Mouse (Mus musculus): ENCODE data around the gene Lamtor2. TPM values are rescaled to one million over a fixed set of nuclear protein-coding genes. Genes with fewer than 3 reads are reported as not detected.

Gene Lamtor2
- polyA plus RNA-seq, 1 experiment from 2014 or later: 174 TPM

- Histone ChIP-seq H3K4me1 (peaks cover 81% of the 10 kb centered on the region), H3K36me3 (replicated peaks) (peaks cover 70% of the 10 kb centered on the region), H3K27me3 (ENCODE audit: poor library complexity, severe bottlenecking) (no peaks in the 10 kb centered on the region), H3K9me3 (no peaks in the 10 kb centered on the region), H3K27ac (peak overlapping the region; percentile 99), H3K4me3 (peak overlapping the region; percentile 93)
- 9% methylated on average over 64 of the region's 64 CpGs for WGBS
- DNase-seq (ENCODE audit: extremely low spot score, low spot score): peak; percentile 75
These were observed 16.6 kb downstream of the Lamtor2 start for GRCm38 (mm10) chr3:88536103-88536930.

GRCm38 (mm10) chr3:88535527-88535926 is 17.3 kb downstream of the Lamtor2 start:
- Histone ChIP-seq H3K9me3 (no peaks in the 10 kb centered on the region), H3K4me3 (peak overlapping the region; percentile 93), H3K27me3 (ENCODE audit: poor library complexity, severe bottlenecking) (no peaks in the 10 kb centered on the region), H3K36me3 (replicated peaks) (peaks cover 62% of the 10 kb centered on the region), H3K27ac (peak overlapping the region; percentile 99), H3K4me1 (peaks cover 81% of the 10 kb centered on the region)
- 43% methylated on average over 4 of the region's 4 CpGs for WGBS
- DNase-seq (ENCODE audit: extremely low spot score, low spot score): no peak

GRCm38 (mm10) chr3:88535005-88535404 is 17.9 kb downstream of the Lamtor2 start:
- Histone ChIP-seq H3K27me3 (ENCODE audit: poor library complexity, severe bottlenecking) (no peaks in the 10 kb centered on the region), H3K4me3 (peak overlapping the region; percentile 93), H3K4me1 (peaks cover 81% of the 10 kb centered on the region), H3K9me3 (no peaks in the 10 kb centered on the region), H3K27ac (peak overlapping the region; percentile 99), H3K36me3 (replicated peaks) (peaks cover 57% of the 10 kb centered on the region)
- WGBS: 10% methylated on average over 3 of the region's 3 CpGs
- no peak for DNase-seq (ENCODE audit: extremely low spot score, low spot score)

GRCm38 (mm10) chr3:88533706-88534105 is 19.2 kb downstream of the Lamtor2 start:
- H3K36me3 ChIP-seq (replicated peaks): peaks cover 51% of the 10 kb centered on the region
- H3K27ac ChIP-seq: peak overlapping the region; percentile 99
- peaks cover 82% of the 10 kb centered on the region for H3K4me1 ChIP-seq
- no peaks in the 10 kb centered on the region for H3K9me3 ChIP-seq
- H3K4me3 ChIP-seq: peak overlapping the region; percentile 93
- no peak for DNase-seq (ENCODE audit: extremely low spot score, low spot score)
- no peaks in the 10 kb centered on the region for H3K27me3 ChIP-seq (ENCODE audit: poor library complexity, severe bottlenecking)
- WGBS: 1% methylated on average over 5 of the region's 5 CpGs

DNA sequence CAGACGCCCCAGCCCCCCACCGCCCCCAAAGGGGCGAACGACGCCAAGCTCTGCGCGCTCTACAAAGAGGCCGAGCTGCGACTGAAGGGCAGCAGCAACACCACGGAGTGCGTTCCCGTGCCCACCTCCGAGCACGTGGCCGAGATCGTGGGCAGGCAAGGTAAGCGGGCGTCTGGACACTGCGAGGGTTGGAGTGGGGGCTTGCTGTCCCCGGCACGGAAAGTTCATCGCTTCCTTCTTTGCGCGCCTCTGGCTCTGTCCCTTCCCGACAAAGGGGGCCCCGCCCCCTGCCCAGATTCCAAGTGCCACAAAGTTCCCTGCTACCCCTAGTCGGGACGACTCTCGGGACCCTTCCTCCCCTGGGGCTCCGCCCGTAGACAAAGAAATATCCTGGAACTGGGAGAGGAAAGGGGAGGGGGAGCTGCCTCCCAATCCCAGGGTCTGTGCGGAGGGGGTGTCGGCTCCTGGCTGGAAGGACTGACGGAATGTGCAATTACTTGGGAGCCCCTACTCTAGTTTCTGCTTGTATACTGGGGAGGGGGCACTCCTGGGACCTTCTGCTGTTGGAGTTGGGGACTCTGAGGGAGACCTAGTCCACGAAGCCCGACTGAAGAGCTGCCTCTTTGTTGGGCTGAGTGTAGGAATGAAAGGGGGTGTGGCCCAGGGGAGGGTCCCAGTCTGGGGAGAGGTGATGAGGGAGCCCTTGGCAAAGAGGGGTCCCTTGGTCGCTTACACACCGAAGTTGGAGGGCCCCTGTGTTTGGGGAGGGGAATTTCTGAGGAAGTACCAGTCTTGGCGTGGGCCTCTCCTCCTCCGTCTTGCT is 20.0 kb downstream of the Lamtor2 start:
- Histone ChIP-seq H3K4me1 (peaks cover 82% of the 10 kb centered on the region), H3K27ac (peak overlapping the region; percentile 99), H3K27me3 (ENCODE audit: poor library complexity, severe bottlenecking) (no peaks in the 10 kb centered on the region), H3K9me3 (no peaks in the 10 kb centered on the region), H3K36me3 (replicated peaks) (peaks cover 44% of the 10 kb centered on the region), H3K4me3 (peak overlapping the region; percentile 93)
- 0% methylated on average over 40 of the region's 40 CpGs for WGBS
- peak; percentile 77 for DNase-seq (ENCODE audit: extremely low spot score, low spot score)

DNA sequence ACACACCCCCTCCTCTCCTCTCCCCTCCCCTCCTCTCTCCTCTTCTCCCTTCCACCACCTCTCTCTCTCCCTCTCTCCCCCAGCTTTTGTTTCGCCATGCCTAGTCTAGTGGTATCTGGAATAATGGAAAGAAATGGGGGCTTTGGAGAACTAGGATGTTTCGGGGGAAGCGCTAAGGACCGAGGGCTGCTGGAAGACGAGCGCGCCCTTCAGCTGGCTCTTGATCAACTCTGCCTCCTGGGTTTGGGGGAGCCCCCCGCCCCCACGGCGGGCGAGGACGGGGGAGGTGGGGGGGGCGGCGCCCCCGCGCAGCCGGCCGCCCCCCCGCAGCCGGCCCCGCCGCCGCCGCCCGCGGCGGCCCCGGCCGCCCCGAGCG is 20.6 kb downstream of the Lamtor2 start, which contains the start of gene Mex3a:
Gene Mex3a (plus strand): TSS at position 97 of the 376 bp plus-strand sequence.
- H3K4me3 ChIP-seq: peak within 1 kb of the TSS; percentile 93
- no peaks in the 10 kb centered on the region for H3K27me3 ChIP-seq (ENCODE audit: poor library complexity, severe bottlenecking)
- 1% methylated on average over 28 of the region's 31 CpGs for WGBS
- no peak for DNase-seq (ENCODE audit: extremely low spot score, low spot score)
- peak within 1 kb of the TSS; percentile 99 for H3K27ac ChIP-seq
- no peaks in the 10 kb centered on the region for H3K9me3 ChIP-seq
- H3K36me3 ChIP-seq (replicated peaks): peaks cover 42% of the 10 kb centered on the region
- peaks cover 82% of the 10 kb centered on the region for H3K4me1 ChIP-seq

DNA sequence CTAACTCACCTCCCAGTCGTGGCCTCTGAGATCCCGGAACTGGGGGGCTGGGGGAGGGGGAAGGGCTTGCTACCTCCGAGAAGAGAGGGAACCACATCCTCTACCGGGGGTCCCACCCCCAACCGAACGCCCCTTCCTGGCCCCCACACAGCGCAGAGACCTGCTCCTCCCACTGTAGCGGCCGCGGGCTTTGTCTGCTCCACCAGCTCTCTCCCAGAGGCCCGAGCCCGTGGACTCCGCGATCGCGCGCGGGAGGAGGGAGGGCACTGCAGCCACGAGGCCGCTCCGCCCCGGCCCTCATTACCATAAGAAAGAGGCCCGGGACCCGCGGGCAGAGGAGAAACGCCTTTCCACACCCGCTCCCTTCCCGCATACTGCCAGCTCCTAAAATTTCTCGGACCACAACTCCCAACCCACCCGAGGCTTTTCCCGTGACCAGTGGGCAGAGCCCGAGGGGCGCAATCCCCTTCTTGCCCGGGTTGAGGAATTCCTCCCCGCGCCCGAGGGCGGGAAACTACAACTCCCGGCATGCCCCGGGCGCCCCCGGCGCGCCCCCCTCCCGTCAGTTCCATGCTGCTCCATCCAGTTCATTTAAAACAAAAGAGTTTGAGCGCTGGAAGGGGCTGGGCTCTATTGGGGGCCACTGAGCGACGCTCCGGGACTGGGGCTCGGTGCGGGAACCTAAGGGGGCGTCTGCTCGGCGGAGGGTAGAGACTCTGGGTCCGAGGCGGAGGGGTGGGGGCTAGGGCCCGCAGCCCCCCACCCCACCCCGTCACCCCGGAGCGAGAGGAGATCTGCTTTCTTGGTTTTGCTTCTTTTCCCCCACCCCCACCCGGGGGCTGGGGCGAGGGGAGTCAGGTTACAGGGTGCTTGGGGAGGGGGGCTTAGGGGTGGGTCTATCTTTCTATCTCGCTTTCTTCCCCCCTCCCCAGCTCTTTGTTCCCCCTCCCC is 21.3 kb downstream of the Lamtor2 start:
- peak overlapping the region; percentile 93 for H3K4me3 ChIP-seq
- peaks cover 36% of the 10 kb centered on the region for H3K36me3 ChIP-seq (replicated peaks)
- peak; percentile 93 for DNase-seq (ENCODE audit: extremely low spot score, low spot score)
- peaks cover 82% of the 10 kb centered on the region for H3K4me1 ChIP-seq
- under 1% methylated on average over 62 of the region's 63 CpGs for WGBS
- H3K9me3 ChIP-seq: no peaks in the 10 kb centered on the region
- peak overlapping the region; percentile 99 for H3K27ac ChIP-seq
- no peaks in the 10 kb centered on the region for H3K27me3 ChIP-seq (ENCODE audit: poor library complexity, severe bottlenecking)

DNA sequence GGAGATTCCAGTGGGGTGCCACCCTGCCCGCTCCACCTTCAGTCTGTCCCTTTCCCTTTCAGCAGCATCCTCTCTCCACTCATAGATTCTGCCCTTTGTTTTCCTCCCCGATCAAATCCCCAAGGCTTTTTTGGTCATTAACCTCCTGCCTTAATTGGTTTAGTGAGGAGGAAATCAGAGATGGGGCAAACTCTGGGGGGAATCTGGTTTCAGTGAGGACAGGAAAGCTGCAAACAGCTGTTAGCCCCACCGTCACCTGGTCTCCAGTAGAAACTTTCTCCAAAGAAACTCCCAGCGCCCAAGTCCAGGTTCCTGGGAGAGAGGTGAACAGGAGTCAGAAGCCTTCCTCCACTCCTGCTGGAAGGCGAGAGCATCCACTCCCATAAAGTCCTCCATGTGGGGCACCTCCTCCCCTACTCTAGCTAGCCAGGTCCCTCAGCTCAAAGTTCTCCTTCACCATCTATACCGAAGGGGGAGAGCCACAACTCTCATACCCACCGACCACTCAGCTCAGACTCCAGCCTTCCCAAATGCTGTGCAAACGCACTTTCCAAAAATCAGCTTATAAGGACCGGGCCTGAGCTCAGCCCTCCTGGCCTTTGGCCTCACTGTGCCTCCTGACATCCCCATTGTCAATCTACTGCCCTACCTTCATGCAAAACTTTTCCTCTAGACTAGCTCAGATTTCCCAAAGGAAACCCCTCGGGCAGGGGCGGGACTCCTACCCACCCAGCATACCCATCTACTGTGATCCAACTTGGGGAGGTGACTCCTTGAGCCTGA is 22.6 kb downstream of the Lamtor2 start:
- H3K9me3 ChIP-seq: no peaks in the 10 kb centered on the region
- no peak for DNase-seq (ENCODE audit: extremely low spot score, low spot score)
- peak overlapping the region; percentile 99 for H3K27ac ChIP-seq
- H3K4me3 ChIP-seq: peak overlapping the region; percentile 93
- 2% methylated on average over 11 of the region's 11 CpGs for WGBS
- peaks cover 25% of the 10 kb centered on the region for H3K36me3 ChIP-seq (replicated peaks)
- H3K27me3 ChIP-seq (ENCODE audit: poor library complexity, severe bottlenecking): no peaks in the 10 kb centered on the region
- H3K4me1 ChIP-seq: peaks cover 81% of the 10 kb centered on the region

DNA sequence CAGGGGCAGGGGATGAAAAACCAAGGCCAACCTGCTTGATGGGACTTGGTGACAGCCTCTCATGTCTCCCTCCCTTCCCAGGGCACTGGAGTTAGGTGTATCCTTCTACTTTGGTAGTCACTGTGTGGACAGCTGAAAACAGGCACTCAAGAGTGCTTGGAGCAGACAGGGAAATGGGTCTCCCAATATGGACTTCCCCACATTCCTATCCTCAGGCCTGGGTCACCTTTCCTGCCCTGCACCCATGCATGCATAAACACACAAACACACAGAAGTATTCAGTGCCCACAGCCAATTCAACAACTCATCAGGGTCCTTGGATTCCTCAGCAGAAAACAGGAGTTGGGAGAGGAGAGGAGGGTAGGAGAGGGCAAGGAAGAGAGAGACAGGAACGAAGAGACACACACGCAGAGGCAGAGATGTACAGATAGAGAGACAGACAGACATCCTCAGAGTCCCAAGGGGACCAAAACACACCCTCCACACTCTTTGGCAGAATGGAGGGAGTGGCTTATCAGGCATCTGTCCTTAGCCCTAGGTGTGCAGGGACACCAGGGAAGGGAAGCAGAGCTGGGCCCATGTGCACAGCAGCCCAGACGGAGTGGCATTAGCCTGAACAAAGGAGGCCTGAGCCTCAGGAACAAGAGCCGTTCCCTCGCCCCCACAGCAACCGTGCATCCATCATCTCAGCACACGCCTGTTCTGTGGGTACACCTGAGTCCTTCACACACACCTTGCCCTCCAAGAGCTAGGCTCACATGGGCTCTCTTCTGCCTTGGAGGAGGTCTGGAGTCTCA is 23.5 kb downstream of the Lamtor2 start:
- Histone ChIP-seq H3K4me3 (peak overlapping the region; percentile 93), H3K9me3 (no peaks in the 10 kb centered on the region), H3K36me3 (replicated peaks) (peaks cover 25% of the 10 kb centered on the region), H3K27ac (peak overlapping the region; percentile 99), H3K27me3 (ENCODE audit: poor library complexity, severe bottlenecking) (no peaks in the 10 kb centered on the region), H3K4me1 (peaks cover 72% of the 10 kb centered on the region)
- no peak for DNase-seq (ENCODE audit: extremely low spot score, low spot score)
- 32% methylated on average over 7 of the region's 7 CpGs for WGBS

DNA sequence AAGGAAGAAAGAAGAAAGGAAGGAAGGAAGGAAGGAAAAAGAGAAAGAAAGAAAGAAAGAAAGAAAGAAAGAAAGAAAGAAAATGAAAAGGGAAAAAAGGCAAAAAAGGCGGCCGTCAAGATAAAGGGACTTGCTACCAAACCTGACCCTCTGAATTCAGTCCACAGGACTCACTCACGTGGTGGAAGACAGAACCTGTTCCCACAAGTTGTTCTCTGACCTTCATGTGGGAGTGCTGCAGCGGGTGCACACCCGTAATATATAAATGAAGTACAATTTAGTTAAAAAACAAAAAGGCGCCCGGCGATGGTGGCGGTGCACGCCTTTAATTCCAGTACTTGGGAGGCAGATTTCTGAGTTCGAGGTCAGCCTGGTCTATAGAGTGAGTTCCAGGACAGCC is 24.2 kb downstream of the Lamtor2 start:
- Histone ChIP-seq H3K27ac (no peak overlapping the region), H3K4me3 (peak overlapping the region; percentile 93; the same call in 1 of the 2 replicates), H3K4me1 (peaks cover 64% of the 10 kb centered on the region), H3K36me3 (replicated peaks) (peaks cover 25% of the 10 kb centered on the region), H3K9me3 (no peaks in the 10 kb centered on the region), H3K27me3 (ENCODE audit: poor library complexity, severe bottlenecking) (no peaks in the 10 kb centered on the region)
- no peak for DNase-seq (ENCODE audit: extremely low spot score, low spot score)
- 87% methylated on average over 11 of the region's 11 CpGs for WGBS

DNA sequence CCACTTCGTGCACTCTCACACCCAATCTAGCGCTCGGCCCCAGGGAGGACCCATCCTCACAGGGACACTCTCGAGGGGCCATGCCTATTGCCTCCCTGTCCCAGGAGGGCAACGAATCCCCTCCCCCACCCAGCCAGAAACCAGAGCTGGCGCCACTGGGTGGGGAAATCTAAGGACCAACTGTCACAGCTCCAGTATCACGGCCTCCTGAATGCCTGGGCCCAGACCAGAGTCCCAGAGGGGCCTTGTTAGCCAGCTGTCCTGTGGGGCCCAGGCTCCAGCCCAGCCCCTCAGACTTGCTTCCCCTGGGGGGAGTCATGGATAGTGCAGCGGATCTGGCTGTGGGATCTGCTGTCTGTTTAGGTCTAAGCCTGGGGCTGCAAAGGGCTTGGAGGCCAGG is 25.3 kb downstream of the Lamtor2 start:
- DNase-seq (ENCODE audit: extremely low spot score, low spot score): no peak
- Histone ChIP-seq H3K36me3 (replicated peaks) (peaks cover 34% of the 10 kb centered on the region), H3K27me3 (ENCODE audit: poor library complexity, severe bottlenecking) (no peaks in the 10 kb centered on the region), H3K9me3 (no peaks in the 10 kb centered on the region), H3K4me3 (peak overlapping the region; percentile 93), H3K27ac (peak overlapping the region; percentile 80), H3K4me1 (peaks cover 64% of the 10 kb centered on the region)
- whole genome bisulfite sequencing: 32% methylated on average over 8 of the region's 8 CpGs
